Mouse (Mus musculus) stomach, postnatal 0 days (tissue): ENCODE data around the gene Fchsd2.

Experiments used
- CTCF ChIP-seq: IDR thresholded peaks from 2 replicates; pipeline ENCODE4 v1.5.1; 2016; ENCODE audit warnings: antibody characterized with exemption, low read depth, mild to moderate bottlenecking, moderate library complexity
- EP300 ChIP-seq: optimal IDR thresholded peaks from 2 replicates; pipeline ENCODE3; 2016; ENCODE audit warnings: antibody characterized with exemption

DNA sequence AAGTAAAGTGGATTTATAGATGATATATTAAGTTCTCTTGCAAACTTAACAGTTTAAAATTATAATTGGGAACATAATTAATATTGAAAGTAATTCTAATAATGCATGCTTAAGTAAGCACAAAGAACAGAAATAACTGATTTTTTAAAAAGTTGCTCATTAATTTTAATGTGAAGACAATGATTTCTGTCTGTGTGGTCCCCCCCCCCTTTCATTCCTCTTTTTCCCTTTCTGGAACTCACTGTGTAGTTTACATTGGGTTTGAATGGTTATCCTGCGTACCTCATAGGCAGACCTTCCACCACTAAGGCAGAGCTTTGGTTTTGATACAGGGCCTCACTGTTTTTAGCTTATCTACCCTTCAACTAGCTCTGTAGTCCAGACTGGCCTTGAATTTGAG lies 70.1 kb downstream of the Fchsd2 start:
- no peak for TF ChIP-seq CTCF
- TF ChIP-seq EP300: no peak
